Mouse (Mus musculus): ENCODE data around the gene Mcrs1. TPM values are rescaled to one million over a fixed set of nuclear protein-coding genes. Genes with fewer than 3 reads are reported as not detected.

Gene Mcrs1
- polyA plus RNA-seq, 1 experiment from 2014 or later = 187 TPM

Other genes with a start within 250 kb of the Mcrs1 start
- 62.0 and 64.6 TPM in 2 replicates for gene Tuba1c, start 222.1 kb downstream of the Mcrs1 start, polyA plus RNA-seq (2016; fragmentation: Nextera tagmentation; extraction: Ambion mirVana)
- 109 and 168 TPM in 2 replicates for gene Prph, start 196.8 kb downstream of the Mcrs1 start, polyA plus RNA-seq (2016; fragmentation: Nextera tagmentation; extraction: Ambion mirVana)
- gene Troap, start 177.4 kb downstream of the Mcrs1 start, polyA plus RNA-seq (2016; fragmentation: Nextera tagmentation; extraction: Ambion mirVana) = 24.2 and 25.8 TPM in 2 replicates
- gene C1ql4, start 164.1 kb downstream of the Mcrs1 start, polyA plus RNA-seq (2016; fragmentation: Nextera tagmentation; extraction: Ambion mirVana) = 4.4 and 4.5 TPM in 2 replicates
- gene Dnajc22, start 158.8 kb downstream of the Mcrs1 start, polyA plus RNA-seq (2016; fragmentation: Nextera tagmentation; extraction: Ambion mirVana) = 0.70 and 1.1 TPM in 2 replicates
- gene Spats2, start 126.0 kb downstream of the Mcrs1 start, polyA plus RNA-seq (2016; fragmentation: Nextera tagmentation; extraction: Ambion mirVana) = 70.9 and 71.5 TPM in 2 replicates
- 0.51 and 0.57 TPM in 2 replicates for gene Kcnh3, start 27.1 kb downstream of the Mcrs1 start, polyA plus RNA-seq (2016; fragmentation: Nextera tagmentation; extraction: Ambion mirVana)
- 77.0 and 80.6 TPM in 2 replicates for gene Prpf40b, start 43.1 kb upstream of the Mcrs1 start, polyA plus RNA-seq (2016; fragmentation: Nextera tagmentation; extraction: Ambion mirVana)
- 0.51 and 0.56 TPM in 2 replicates for gene Fam186b, start 43.9 kb upstream of the Mcrs1 start, polyA plus RNA-seq (2016; fragmentation: Nextera tagmentation; extraction: Ambion mirVana)
- 15.1 and 16.1 TPM in 2 replicates for gene Fmnl3, start 118.5 kb upstream of the Mcrs1 start, polyA plus RNA-seq (2016; fragmentation: Nextera tagmentation; extraction: Ambion mirVana)
- gene Tmbim6, start 140.9 kb upstream of the Mcrs1 start, polyA plus RNA-seq (2016; fragmentation: Nextera tagmentation; extraction: Ambion mirVana) = 245 and 247 TPM in 2 replicates
- 15.4 and 17.2 TPM in 2 replicates for gene Nckap5l, start 205.8 kb upstream of the Mcrs1 start, polyA plus RNA-seq (2016; fragmentation: Nextera tagmentation; extraction: Ambion mirVana)
- 17.0 and 17.4 TPM in 2 replicates for gene Bcdin3d, start 222.8 kb upstream of the Mcrs1 start, polyA plus RNA-seq (2016; fragmentation: Nextera tagmentation; extraction: Ambion mirVana)

Data from neural tube, embryonic 12.5 days (tissue).